14 mouse cellular contexts compared by ENCODE assay signal in genomic region chr17:86415989-86416388, GRCm38 (mm10).
A peak's percentile ranks its signal among the peaks of the same experiment; 100 is the strongest.
DNase-seq lines count a peak whose midpoint lies in the region; ATAC-seq and TF ChIP-seq lines count a peak whose summit lies in the region.
"Had no signal": no experiment of that assay in that cellular context is flagged by ENCODE, and none has a peak within 500 bp of the region (broad histone marks: within the 10 kb centered on the region; RNA-seq: fewer than 3 reads in every experiment).

No protein-coding gene starts in this region.

- H3K4me3 ChIP-seq in heart, embryonic 10.5 days: no peak overlapping the region
- H3K4me3 ChIP-seq in midbrain, postnatal 0 days (ENCODE audit: low read depth, low read length): no peak overlapping the region
- H3K4me3 ChIP-seq in limb, embryonic 10.5 days: no peak overlapping the region
- H3K4me3 ChIP-seq: limb, embryonic 13.5 days had no signal

- DNase-seq in heart, embryonic 10.5 days (ENCODE audit: low spot score): no peak
- DNase-seq in heart, postnatal 10 days: no peak
- DNase-seq in R1 (ENCODE audit: low read depth, low spot score): peak; percentile 16
- DNase-seq in frontal cortex, adult 2 months (ENCODE audit: extremely low spot score in 1 of 2, low spot score in 1 of 2): peak; percentile 65 to 73
- peak; percentile 68 for DNase-seq in midbrain, postnatal 0 days (ENCODE audit: low spot score)
- DNase-seq in embryo, embryonic 10.5 days (ENCODE audit: low spot score): no peak
- no peak for DNase-seq in urinary bladder, postnatal 14 days (ENCODE audit: low spot score)
- no peak for DNase-seq in limb, embryonic 10.5 days (ENCODE audit: low spot score)
- DNase-seq: cerebellum, adult 11-12 months; embryo, embryonic 11 days; kidney, postnatal 36 days; liver, postnatal 0 days had no signal

- intact Hi-C loops in heart, postnatal 10 days (cut with DNase I): no loop called here

- H3K36me3 ChIP-seq in heart, embryonic 10.5 days: peaks cover 9% of the 10 kb centered on the region; the same call in 1 of the 2 replicates
- no peaks in the 10 kb centered on the region for H3K36me3 ChIP-seq in midbrain, postnatal 0 days (ENCODE audit: insufficient read depth, low read length)
- H3K36me3 ChIP-seq in limb, embryonic 10.5 days: no peaks in the 10 kb centered on the region
- H3K36me3 ChIP-seq: limb, embryonic 13.5 days had no signal

- WGBS in heart, embryonic 10.5 days: 85% methylated on average over 7 of the region's 7 CpGs
- WGBS in midbrain, postnatal 0 days: 64% methylated on average over 7 of the region's 7 CpGs
- 97% methylated on average over 7 of the region's 7 CpGs for WGBS in limb, embryonic 10.5 days

- H3K27me3 ChIP-seq in heart, embryonic 10.5 days (ENCODE audit: insufficient read depth, poor library complexity, severe bottlenecking): no peaks in the 10 kb centered on the region
- no peaks in the 10 kb centered on the region for H3K27me3 ChIP-seq in midbrain, postnatal 0 days (ENCODE audit: insufficient read depth, low read length)
- H3K27me3 ChIP-seq in limb, embryonic 10.5 days (ENCODE audit: low read depth, poor library complexity, severe bottlenecking): no peaks in the 10 kb centered on the region
- H3K27me3 ChIP-seq: limb, embryonic 13.5 days had no signal

- H3K4me2 ChIP-seq in midbrain, postnatal 0 days (ENCODE audit: low read depth, low read length, poor library complexity, severe bottlenecking): 0 out of 2 replicates have a peak overlapping the region, but pooled peaks have one; percentile 7
- H3K4me2 ChIP-seq: limb, embryonic 13.5 days had no signal

- H3K27ac ChIP-seq in heart, embryonic 10.5 days: 0 out of 2 replicates have a peak overlapping the region, but pooled peaks have one; percentile 67
- peak overlapping the region; percentile 65 for H3K27ac ChIP-seq in midbrain, postnatal 0 days (ENCODE audit: low read depth, low read length)
- no peak overlapping the region for H3K27ac ChIP-seq in limb, embryonic 10.5 days
- H3K27ac ChIP-seq: limb, embryonic 13.5 days had no signal

- no peak for ATAC-seq in midbrain, postnatal 0 days (ENCODE audit: low FRiP score)
- ATAC-seq: intestine, embryonic 16.5 days; liver, postnatal 0 days had no signal

- peaks cover 46% of the 10 kb centered on the region for H3K4me1 ChIP-seq in heart, embryonic 10.5 days
- H3K4me1 ChIP-seq in midbrain, postnatal 0 days (ENCODE audit: insufficient read depth, low read length): peaks cover 26% of the 10 kb centered on the region; the same call in 1 of the 2 replicates
- peaks cover 22% of the 10 kb centered on the region for H3K4me1 ChIP-seq in limb, embryonic 10.5 days

- H3K9me3 ChIP-seq in heart, embryonic 10.5 days: 0 out of 2 replicates have a peak, but pooled peaks cover 2% of the 10 kb centered on the region
- no peaks in the 10 kb centered on the region for H3K9me3 ChIP-seq in midbrain, postnatal 0 days (ENCODE audit: low read length)
- H3K9me3 ChIP-seq in limb, embryonic 10.5 days (replicated peaks): no peaks in the 10 kb centered on the region

- H3K9ac ChIP-seq in midbrain, postnatal 0 days (replicated peaks; ENCODE audit: low read length, poor library complexity, severe bottlenecking): no peak overlapping the region
- H3K9ac ChIP-seq: limb, embryonic 13.5 days; liver, postnatal 0 days had no signal

- no peak for TF ChIP-seq CTCF in midbrain, postnatal 0 days (IDR thresholded peaks at IDR 0.05)

Comparison
In these comparisons a context has a peak if more than half of its experiments do, and no peak if none do; other contexts are left out.
1. DNase-seq: peak in R1 (single experiment), frontal cortex, adult 2 months (2 of 2) and midbrain, postnatal 0 days (single experiment); none in heart, embryonic 10.5 days (single experiment), heart, postnatal 10 days (0 of 2), embryo, embryonic 10.5 days (single experiment), urinary bladder, postnatal 14 days (single experiment) and limb, embryonic 10.5 days (single experiment).